Mouse (Mus musculus) intestine, embryonic 16.5 days (tissue): ENCODE data around the gene Grin3b. TPM values are rescaled to one million over a fixed set of nuclear protein-coding genes. Genes with fewer than 3 reads are reported as not detected.

Experiments
- ATAC-seq: fragments of 200-750 bp; cut with Nextera tagmentation; 2 replicates; pipeline ENCODE4 v1.8.0; 2017; ENCODE audit warnings: moderate TSS enrichment, moderate library complexity
- H3K27ac ChIP-seq: fragments of 300-500 bp; sonication (generic); 2 replicates; pipeline ENCODE4 v1.5.1; 2014; ENCODE audit warnings: mild to moderate bottlenecking, low read length
- H3K27me3 ChIP-seq: fragments of 300-500 bp; sonication (generic); replicated peaks from 2 replicates; pipeline ENCODE4 v1.6.1; 2014; ENCODE audit warnings: low read length, control low read depth, mixed read lengths; ENCODE audit not compliant: control insufficient read depth, insufficient read depth
- H3K36me3 ChIP-seq: fragments of 300-500 bp; sonication (generic); 2 replicates; pipeline ENCODE4 v1.6.1; 2014; ENCODE audit warnings: low read length, control low read depth; ENCODE audit not compliant: control insufficient read depth, insufficient read depth
- H3K4me1 ChIP-seq: fragments of 300-500 bp; sonication (generic); 2 replicates; pipeline ENCODE4 v1.6.1; 2014; ENCODE audit warnings: low read length, control low read depth, mixed read lengths; ENCODE audit not compliant: control insufficient read depth, insufficient read depth
- H3K4me2 ChIP-seq: fragments of 300-500 bp; sonication (generic); 2 replicates; pipeline ENCODE4 v1.6.1; 2014; ENCODE audit warnings: low read depth, low read length, control low read depth
- H3K4me3 ChIP-seq: fragments of 300-500 bp; sonication (generic); 2 replicates; pipeline ENCODE4 v1.5.1; 2014; ENCODE audit warnings: mild to moderate bottlenecking, low read length
- H3K9ac ChIP-seq: fragments of 300-500 bp; sonication (generic); 2 replicates; pipeline ENCODE4 v1.6.1; 2014; ENCODE audit warnings: low read depth, low read length
- H3K9me3 ChIP-seq: fragments of 300-500 bp; sonication (generic); 2 replicates; pipeline ENCODE4 v1.6.1; 2016; ENCODE audit warnings: low read length, control low read depth; ENCODE audit not compliant: control insufficient read depth
- WGBS: fragments of 180-500 bp; shearing (Covaris S2); extraction: QIAGEN DNeasy Blood & Tissue Kit; methylation state at CpG from one replicate; pipeline ENCODE4 v1.1.7; 2014; 5-methylcytosine and 5-hydroxymethylcytosine counted together
- polyA plus RNA-seq: library from polyadenylated mRNA; unstranded; fragments of >200 nt; fragmentation: Nextera tagmentation; extraction: Ambion mirVana; gene quantifications from 2 replicates; pipeline ENCODE4 v1.2.1, GENCODE M21; 2015

Grin3b gene
- polyA plus RNA-seq, 1 experiment from 2014 or later = 0.16 TPM

DNA sequence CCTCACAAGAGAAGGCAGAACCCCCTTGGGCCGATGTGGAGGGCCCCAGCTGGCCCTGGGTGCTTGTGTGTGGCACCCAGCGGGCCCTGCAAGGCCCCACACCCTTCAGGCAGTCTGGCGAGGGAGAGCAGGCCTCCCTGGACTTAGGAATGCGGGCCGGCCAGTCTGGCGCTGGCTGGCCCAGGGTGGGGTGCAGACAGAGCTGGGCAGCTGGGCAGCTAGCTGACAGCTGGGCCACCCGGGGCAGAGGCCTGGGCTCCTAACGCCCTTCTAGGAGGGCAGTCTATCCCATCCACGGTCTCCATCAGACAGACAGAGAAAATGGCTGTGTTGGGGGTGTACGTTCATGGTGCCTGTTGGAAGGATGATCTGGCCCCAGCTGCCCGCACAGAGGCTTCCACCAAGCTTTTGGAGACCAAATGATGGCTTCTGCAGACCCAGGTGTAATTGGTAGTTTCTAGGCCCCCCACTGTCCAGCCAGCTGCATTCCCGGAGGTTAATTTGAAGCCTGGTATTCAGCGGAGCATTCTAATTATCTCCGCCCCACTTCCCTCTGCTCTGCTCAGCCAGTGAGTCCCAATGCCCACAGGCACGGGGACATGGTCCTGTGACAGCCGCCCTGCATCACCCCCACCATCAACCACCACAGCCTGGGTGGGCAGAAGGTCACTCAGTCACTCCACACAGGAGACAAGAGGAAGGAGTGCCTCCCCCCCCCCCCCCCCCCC is 24.8 kb upstream of the Grin3b start:
- ATAC-seq = peak; percentile 27
- H3K9ac ChIP-seq = peak overlapping the region; percentile 65
- WGBS = 26% methylated on average over 16 of the region's 16 CpGs

DNA sequence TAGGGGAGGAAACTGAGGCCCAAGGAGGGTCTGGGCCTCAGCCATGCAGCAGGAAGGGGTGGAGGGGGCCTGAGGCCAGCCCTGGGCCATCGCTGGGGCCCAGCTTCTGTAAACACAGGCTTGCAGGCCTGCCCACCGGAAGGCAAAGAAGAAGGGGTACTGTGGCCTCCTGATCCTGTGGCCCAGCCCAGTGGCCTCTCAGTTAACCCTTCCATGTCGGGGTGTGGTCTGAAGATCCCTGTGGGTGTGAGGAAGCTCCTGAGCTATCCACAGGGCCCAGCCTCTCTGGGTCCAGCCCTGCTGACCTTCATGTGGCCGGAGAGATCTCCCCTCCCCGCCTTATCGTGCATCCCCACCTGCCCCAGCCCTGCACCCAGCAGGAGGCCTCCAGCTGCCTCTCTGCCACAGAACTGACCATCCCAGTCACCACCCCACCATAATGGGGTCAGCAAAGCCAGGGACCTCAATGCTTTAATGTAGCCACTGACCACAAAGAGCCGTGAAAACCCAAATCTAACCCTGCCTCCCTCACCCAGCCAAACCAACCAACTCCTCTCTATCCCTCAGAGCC is 23.7 kb upstream of the Grin3b start:
- 22% methylated on average over 7 of the region's 7 CpGs for WGBS
- ATAC-seq = peak; percentile 47

More for the DNA sequence above, 24.8 kb upstream of the Grin3b start:
- Histone ChIP-seq H3K4me2 (peak overlapping the region; percentile 56), H3K9me3 (no peaks in the 10 kb centered on the region), H3K36me3 (peaks cover 6% of the 10 kb centered on the region), H3K27ac (peak overlapping the region; percentile 91), H3K27me3 (no peaks in the 10 kb centered on the region), H3K4me1 (peaks cover 40% of the 10 kb centered on the region), H3K4me3 (peak overlapping the region; percentile 24)

DNA sequence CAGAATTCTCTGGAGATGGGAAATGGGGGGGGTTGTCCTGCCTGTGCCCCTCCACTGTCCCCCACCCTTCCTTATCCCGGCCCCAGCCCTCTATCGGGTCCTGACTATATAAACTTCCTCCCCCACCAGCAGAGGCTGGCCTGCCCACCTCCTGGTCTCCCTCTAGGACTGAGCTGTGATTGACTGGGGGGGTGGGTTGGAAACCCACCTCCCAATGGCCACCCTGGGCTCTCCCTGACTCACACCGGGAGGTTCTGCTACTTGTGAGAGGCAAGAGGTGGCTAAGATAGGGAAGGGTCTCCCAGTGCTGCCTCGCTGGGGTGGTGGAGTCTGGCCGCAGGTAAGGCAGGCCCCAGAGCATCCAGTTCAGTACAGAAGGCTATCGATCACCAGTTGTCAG is 23.0 kb upstream of the Grin3b start:
- peak overlapping the region; percentile 91 for H3K27ac ChIP-seq
- H3K9ac ChIP-seq = peak overlapping the region; percentile 65; the same call in 1 of the 2 replicates
- no peaks in the 10 kb centered on the region for H3K27me3 ChIP-seq
- H3K36me3 ChIP-seq = peaks cover 19% of the 10 kb centered on the region
- no peak overlapping the region for H3K4me3 ChIP-seq
- H3K9me3 ChIP-seq = no peaks in the 10 kb centered on the region
- 59% methylated on average over 6 of the region's 6 CpGs for WGBS
- no peak for ATAC-seq
- peaks cover 40% of the 10 kb centered on the region for H3K4me1 ChIP-seq
- H3K4me2 ChIP-seq = no peak overlapping the region

More for the DNA sequence above, 23.7 kb upstream of the Grin3b start:
- Histone ChIP-seq H3K4me1 (peaks cover 40% of the 10 kb centered on the region), H3K4me3 (peak overlapping the region; percentile 24), H3K4me2 (peak overlapping the region; percentile 56), H3K9ac (peak overlapping the region; percentile 65), H3K9me3 (no peaks in the 10 kb centered on the region), H3K36me3 (peaks cover 18% of the 10 kb centered on the region), H3K27ac (peak overlapping the region; percentile 91), H3K27me3 (no peaks in the 10 kb centered on the region)

DNA sequence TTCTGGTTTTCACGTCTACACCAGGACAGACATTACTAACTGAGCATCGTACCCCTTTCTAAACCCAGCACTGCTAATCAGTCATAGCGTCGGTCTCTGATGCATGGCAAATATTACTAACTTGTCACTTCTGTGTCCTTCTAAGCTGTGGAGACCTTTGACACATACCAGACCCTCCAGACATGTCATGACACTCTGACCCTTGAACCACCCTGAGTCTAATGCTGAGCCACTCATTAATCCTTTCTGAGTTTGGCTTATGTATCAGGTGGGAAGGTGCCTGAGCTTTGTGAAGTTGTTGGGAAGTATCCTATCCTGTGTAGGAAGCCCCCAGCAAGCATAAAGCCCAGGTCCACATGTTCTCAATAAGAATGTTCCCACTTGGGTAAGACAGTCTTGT is 20.6 kb upstream of the Grin3b start:
- Histone ChIP-seq H3K9me3 (no peaks in the 10 kb centered on the region), H3K4me2 (no peak overlapping the region), H3K4me3 (no peak overlapping the region), H3K27ac (no peak overlapping the region), H3K4me1 (peaks cover 27% of the 10 kb centered on the region), H3K36me3 (peaks cover 22% of the 10 kb centered on the region), H3K27me3 (no peaks in the 10 kb centered on the region), H3K9ac (peak overlapping the region; percentile 2; the same call in 1 of the 2 replicates)
- 67% methylated on average over 4 of the region's 4 CpGs for whole genome bisulfite sequencing
- ATAC-seq = no peak

DNA sequence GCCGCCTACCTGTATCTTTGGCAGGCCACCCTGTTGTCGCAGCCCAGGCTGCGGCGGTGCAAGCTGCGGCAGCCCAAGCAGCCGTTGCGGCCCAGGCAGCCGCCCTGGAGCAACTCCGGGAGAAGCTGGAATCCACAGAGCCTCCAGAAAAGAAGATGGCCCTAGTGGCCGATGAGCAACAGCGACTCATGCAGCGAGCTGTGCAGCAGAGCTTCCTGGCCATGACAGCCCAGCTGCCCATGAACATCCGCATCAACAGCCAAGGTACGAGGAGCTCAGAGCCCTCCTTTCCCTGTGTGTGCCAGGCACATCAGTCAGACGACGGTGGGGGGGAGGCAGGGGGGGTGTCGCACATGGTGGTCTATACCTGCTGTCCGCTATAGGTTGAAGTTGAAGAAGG is 19.9 kb upstream of the Grin3b start:
- H3K4me1 ChIP-seq = peaks cover 19% of the 10 kb centered on the region
- H3K9ac ChIP-seq = no peak overlapping the region
- H3K27ac ChIP-seq = no peak overlapping the region
- H3K4me3 ChIP-seq = no peak overlapping the region
- H3K27me3 ChIP-seq = no peaks in the 10 kb centered on the region
- WGBS = 81% methylated on average over 18 of the region's 18 CpGs
- H3K9me3 ChIP-seq = no peaks in the 10 kb centered on the region
- H3K36me3 ChIP-seq = peaks cover 22% of the 10 kb centered on the region
- ATAC-seq = no peak
- H3K4me2 ChIP-seq = no peak overlapping the region

DNA sequence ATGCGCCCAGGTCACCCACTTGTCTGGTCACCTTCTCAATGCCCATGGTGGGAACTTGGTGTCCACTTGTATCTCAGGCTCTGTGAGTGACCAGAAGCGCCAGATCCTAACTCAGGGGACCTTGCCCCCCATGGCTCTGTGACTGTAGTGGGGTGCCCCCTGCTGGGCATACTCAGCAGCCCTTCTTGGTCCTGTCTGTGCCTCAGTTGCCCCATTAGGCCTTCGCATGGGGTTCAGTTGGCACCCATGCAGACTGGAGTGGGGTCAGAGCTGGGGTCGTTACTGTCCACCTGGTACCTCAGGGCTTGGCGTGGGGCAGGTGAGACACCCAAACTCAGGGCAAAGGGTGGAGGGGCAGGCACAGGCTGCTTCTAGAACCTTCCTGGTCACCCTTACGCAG is 16.6 kb upstream of the Grin3b start:
- no peak for ATAC-seq
- WGBS = 86% methylated on average over 6 of the region's 6 CpGs

DNA sequence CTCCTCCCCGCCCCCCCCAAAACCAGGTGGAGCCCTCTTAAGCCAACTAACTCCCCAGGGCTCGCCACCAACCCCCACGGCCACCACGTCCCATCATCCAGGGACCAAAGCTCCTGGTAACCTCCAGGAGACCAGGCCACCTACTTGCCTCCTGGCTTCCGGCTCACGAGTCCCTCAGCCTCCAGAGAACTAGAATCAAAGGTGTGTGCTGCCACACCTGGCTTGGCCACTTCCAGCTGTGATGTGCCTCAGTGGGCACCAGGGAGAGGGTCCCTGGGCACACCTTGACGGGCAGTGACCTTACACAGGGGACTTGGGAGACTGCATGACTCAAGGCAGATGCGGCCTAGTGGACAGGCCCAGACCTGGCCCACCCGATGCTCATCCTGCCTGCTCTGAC is 14.8 kb upstream of the Grin3b start:
- no peak overlapping the region for H3K27ac ChIP-seq
- 78% methylated on average over 9 of the region's 9 CpGs for whole genome bisulfite sequencing
- no peak for ATAC-seq
- H3K9ac ChIP-seq = no peak overlapping the region
- H3K4me1 ChIP-seq = peaks cover 7% of the 10 kb centered on the region; the same call in 1 of the 2 replicates
- no peaks in the 10 kb centered on the region for H3K9me3 ChIP-seq
- H3K4me2 ChIP-seq = no peak overlapping the region
- H3K4me3 ChIP-seq = no peak overlapping the region
- H3K36me3 ChIP-seq = peaks cover 15% of the 10 kb centered on the region
- no peaks in the 10 kb centered on the region for H3K27me3 ChIP-seq

More for the DNA sequence above, 16.6 kb upstream of the Grin3b start:
- no peak overlapping the region for H3K4me2 ChIP-seq
- H3K27ac ChIP-seq = no peak overlapping the region
- H3K4me1 ChIP-seq = peaks cover 5% of the 10 kb centered on the region; the same call in 1 of the 2 replicates
- no peak overlapping the region for H3K9ac ChIP-seq
- no peaks in the 10 kb centered on the region for H3K9me3 ChIP-seq
- H3K4me3 ChIP-seq = no peak overlapping the region
- H3K36me3 ChIP-seq = peaks cover 22% of the 10 kb centered on the region
- no peaks in the 10 kb centered on the region for H3K27me3 ChIP-seq

DNA sequence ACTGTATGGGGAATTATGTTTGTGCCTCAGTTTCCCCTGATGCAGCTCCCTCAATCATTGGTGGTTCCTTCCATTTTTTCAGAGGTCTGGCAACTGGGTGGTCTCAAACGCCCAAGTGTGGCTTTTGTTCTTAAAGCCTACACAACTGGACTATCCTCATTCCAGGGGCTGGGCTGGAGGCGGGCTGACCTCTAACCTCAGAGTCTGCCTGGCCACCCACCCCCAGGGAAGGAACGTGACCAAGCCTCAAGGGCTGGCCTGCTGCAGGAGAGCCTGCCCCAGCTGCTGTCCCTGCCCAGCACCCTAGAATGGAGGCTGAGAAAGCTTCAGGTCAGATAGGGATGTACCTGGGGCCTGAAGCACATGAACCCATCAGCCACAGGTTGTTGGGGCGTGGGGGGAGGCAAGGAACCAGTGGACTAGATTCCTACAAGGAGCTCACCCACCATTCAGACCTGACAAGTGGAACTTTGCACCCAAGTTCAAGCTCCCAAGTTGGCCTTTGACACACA is 13.8 kb upstream of the Grin3b start:
- peak overlapping the region; percentile 19; the same call in 1 of the 2 replicates for H3K9ac ChIP-seq

DNA sequence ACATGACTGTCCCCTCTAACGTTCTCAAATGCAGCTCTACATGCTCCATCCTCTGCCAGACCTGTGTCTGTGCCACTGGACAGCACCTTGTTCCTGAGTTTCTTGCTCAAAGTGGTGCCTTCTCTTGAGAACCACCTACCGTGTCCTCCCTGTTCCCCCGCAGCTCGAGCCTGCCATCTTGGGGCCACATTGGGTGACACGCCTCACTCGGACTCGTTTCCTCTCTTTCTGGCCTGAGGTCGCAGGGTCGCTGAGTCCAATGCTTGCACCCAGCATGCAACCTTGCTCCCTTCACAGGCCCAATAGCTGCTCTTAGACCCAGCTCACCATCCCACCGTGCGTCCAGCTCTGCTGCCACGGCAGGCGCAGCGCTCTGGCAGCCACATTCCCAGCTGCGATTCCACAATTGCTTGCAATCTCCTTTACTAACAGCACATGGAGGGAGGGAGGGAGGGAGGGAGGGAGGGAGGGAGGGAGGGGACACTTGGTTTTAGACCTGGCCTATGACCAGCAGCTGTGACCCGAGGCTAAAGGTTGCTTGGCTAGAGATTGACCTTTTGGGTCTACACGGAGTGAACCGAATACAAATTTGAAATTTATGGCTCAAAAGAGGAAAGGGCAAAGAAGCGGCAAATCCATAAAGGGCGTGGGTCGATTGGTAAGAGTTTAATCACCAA is 12.2 kb upstream of the Grin3b start:
- H3K4me1 ChIP-seq = peaks cover 12% of the 10 kb centered on the region; the same call in 1 of the 2 replicates
- 0 out of 2 replicates have a peak overlapping the region, but pooled peaks have one; percentile 51 for H3K27ac ChIP-seq
- H3K9ac ChIP-seq = peak overlapping the region; percentile 59
- ATAC-seq = peak; percentile 21; the same call in 1 of the 2 replicates
- no peaks in the 10 kb centered on the region for H3K27me3 ChIP-seq
- H3K36me3 ChIP-seq = peaks cover 13% of the 10 kb centered on the region; the same call in 1 of the 2 replicates
- peak overlapping the region; percentile 29; the same call in 1 of the 2 replicates for H3K4me3 ChIP-seq
- no peaks in the 10 kb centered on the region for H3K9me3 ChIP-seq
- 9% methylated on average over 21 of the region's 21 CpGs for WGBS
- H3K4me2 ChIP-seq = peak overlapping the region; percentile 43

More for the DNA sequence above, 13.8 kb upstream of the Grin3b start:
- WGBS = 30% methylated on average over 4 of the region's 4 CpGs
- no peak for ATAC-seq
- Histone ChIP-seq H3K4me1 (peaks cover 12% of the 10 kb centered on the region; the same call in 1 of the 2 replicates), H3K27ac (no peak overlapping the region), H3K9me3 (no peaks in the 10 kb centered on the region), H3K27me3 (no peaks in the 10 kb centered on the region), H3K4me3 (no peak overlapping the region), H3K4me2 (no peak overlapping the region), H3K36me3 (peaks cover 5% of the 10 kb centered on the region)
